Mouse (Mus musculus): ENCODE measurements around the gene Evi5.

DNA sequence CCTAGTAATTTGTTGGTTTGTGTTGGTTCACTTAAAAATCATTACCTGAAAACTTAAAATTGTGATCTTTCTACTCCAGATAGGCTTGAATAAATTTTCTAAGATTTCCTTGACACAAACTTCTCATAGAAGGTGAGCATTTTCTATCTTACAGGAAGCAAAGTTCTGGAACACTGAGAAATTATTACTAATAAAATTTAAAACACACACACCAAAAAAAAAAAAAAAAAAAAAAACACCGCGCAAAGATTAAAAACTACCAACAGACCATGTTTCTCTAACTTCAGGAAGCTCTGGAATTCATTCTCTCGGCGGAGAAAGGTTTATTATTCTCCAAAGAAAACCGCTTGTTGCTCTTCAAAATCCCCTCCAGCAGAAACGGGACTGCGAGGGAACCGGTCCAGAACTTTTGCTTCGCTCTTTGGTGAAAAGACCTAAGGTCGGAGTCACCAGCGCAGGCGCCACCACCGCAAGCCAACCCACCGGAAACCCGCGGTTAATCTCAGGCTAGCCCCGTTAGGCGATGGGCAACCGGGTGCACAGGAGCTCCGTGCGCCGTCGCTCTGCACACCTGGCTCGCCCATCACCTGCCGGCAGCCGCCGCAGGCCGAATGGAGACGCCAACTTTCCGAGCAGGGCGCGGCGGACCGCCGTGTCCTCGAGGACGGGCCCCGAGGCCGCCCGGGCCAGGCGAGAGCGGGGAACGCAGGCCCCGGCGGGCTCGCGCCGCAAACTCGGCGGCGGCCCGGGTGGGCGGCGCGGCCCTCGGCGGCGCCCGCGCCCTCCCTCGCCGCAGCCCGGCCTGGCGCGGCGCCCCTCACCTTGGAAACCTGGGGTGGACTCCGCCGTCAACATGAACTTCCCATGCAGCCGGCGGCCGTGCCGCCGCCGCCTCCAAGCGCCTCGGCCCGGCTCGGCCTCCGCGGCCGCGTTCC lies 6.7 kb downstream of the Evi5 start:
- TF ChIP-seq POLR2A (IDR thresholded peaks at IDR 0.05; ENCODE audit: low read depth, low read length) (no peak), CTCF (IDR thresholded peaks at IDR 0.05; ENCODE audit: extremely low read depth, insufficient read depth, insufficient read length, insufficient replicate concordance) (no peak)
